Mouse (Mus musculus): ENCODE results near the gene Gm47791. TPM values are rescaled to one million over a fixed set of nuclear protein-coding genes. Genes with fewer than 3 reads are reported as not detected.

Gene Gm47791
- polyA plus RNA-seq, 1 experiment = not detected

- H3K27ac ChIP-seq (ENCODE audit: insufficient read depth, low read length) = no peak overlapping the region
- no peak overlapping the region for H3K4me3 ChIP-seq (ENCODE audit: insufficient read depth, low read length)
- no peak for TF ChIP-seq CTCF (IDR thresholded peaks at IDR 0.05; ENCODE audit: borderline replicate concordance, insufficient read depth, low read length)
- TF ChIP-seq POLR2A (IDR thresholded peaks at IDR 0.05; ENCODE audit: low read depth, low read length) = no peak
- H3K4me1 ChIP-seq (ENCODE audit: control insufficient read depth, insufficient read depth, low read length) = peaks cover 11% of the 10 kb centered on the region
Observed at GRCm38 (mm10) chr1:82791105-82791504, 20.1 kb upstream of the Gm47791 start.

DNA sequence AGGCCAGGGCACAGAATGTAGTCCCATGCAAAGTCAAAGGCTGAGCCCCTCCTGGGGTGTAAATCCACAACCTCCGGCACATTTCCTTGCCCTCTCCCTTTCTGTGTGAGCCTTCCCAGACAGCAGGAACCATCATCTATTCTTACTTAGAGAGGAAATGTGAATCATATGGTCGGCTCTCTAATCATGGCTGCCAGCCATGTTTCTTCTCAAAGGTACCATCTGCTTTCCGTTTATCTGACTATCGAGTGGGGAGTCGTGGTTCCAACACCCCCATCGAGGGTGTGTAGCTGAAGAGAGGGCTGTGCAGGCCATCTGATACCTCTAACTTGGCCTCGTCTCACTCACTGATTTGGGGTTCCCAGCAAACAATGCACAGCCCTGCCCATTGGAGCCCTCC, 17.0 kb upstream of the Gm47791 start:
- no peak for TF ChIP-seq POLR2A (IDR thresholded peaks at IDR 0.05; ENCODE audit: low read depth, low read length)
- no peak for TF ChIP-seq CTCF (IDR thresholded peaks at IDR 0.05; ENCODE audit: borderline replicate concordance, insufficient read depth, low read length)
- no peak overlapping the region for H3K4me3 ChIP-seq (ENCODE audit: insufficient read depth, low read length)
- H3K27ac ChIP-seq (ENCODE audit: insufficient read depth, low read length) = peak overlapping the region; percentile 12; the same call in 1 of the 2 replicates
- 0 out of 2 replicates have a peak, but pooled peaks cover 3% of the 10 kb centered on the region for H3K4me1 ChIP-seq (ENCODE audit: control insufficient read depth, insufficient read depth, low read length)

GRCm38 (mm10) chr1:82787414-82787813, 16.4 kb upstream of the Gm47791 start:
- Histone ChIP-seq H3K4me1 (ENCODE audit: control insufficient read depth, insufficient read depth, low read length) (no peaks in the 10 kb centered on the region), H3K4me3 (ENCODE audit: insufficient read depth, low read length) (no peak overlapping the region), H3K27ac (ENCODE audit: insufficient read depth, low read length) (peak overlapping the region; percentile 12; the same call in 1 of the 2 replicates)
- TF ChIP-seq POLR2A (IDR thresholded peaks at IDR 0.05; ENCODE audit: low read depth, low read length) (no peak), CTCF (IDR thresholded peaks at IDR 0.05; ENCODE audit: borderline replicate concordance, insufficient read depth, low read length) (peak; percentile 43; the same call in 1 of the 2 replicates)

DNA sequence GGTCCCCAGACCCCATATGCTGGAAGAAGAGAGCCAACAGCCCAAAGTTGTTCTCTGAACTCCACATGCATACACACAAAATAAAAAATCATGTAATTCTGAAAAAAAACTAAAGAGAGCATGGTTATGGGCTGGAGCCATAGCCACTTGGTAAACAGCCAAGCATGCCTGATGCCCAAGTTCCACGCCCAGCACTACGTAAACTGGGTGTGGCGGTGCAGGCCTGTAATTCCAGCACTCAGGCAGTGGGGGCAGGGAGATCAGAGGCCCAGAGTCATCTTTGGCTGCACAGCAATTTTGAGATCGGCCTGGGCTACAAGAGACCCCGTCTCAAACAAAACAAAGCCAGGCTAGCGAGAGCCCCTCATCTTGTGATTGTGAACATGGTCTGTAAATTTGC, 14.5 kb upstream of the Gm47791 start:
- Histone ChIP-seq H3K4me1 (ENCODE audit: control insufficient read depth, insufficient read depth, low read length) (no peaks in the 10 kb centered on the region), H3K4me3 (ENCODE audit: insufficient read depth, low read length) (no peak overlapping the region), H3K27ac (ENCODE audit: insufficient read depth, low read length) (no peak overlapping the region)
- no peak for TF ChIP-seq CTCF (IDR thresholded peaks at IDR 0.05; ENCODE audit: borderline replicate concordance, insufficient read depth, low read length)
- no peak for TF ChIP-seq POLR2A (IDR thresholded peaks at IDR 0.05; ENCODE audit: low read depth, low read length)

DNA sequence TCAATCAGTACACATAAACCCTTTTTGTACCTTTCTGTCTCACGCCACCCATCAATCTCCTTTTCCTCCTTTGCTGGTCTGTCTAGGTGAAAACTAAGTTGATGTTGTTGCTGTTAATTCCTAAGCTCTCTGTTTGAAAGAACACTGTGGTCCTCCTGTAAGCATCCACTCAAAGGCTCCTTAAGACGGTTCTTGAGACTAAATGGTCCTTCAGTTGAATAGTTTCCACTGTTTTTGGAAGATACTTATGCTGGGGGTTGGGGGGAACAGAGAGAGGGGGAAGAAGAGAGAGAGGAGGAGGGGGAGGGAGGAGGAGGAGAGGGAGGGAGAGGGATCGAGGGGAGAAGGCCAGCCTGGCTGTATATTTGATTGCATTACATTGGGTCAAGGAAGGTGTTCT, 12.5 kb upstream of the Gm47791 start:
- no peak overlapping the region for H3K27ac ChIP-seq (ENCODE audit: insufficient read depth, low read length)
- H3K4me3 ChIP-seq (ENCODE audit: insufficient read depth, low read length) = no peak overlapping the region
- TF ChIP-seq POLR2A (IDR thresholded peaks at IDR 0.05; ENCODE audit: low read depth, low read length) = no peak
- no peak for TF ChIP-seq CTCF (IDR thresholded peaks at IDR 0.05; ENCODE audit: borderline replicate concordance, insufficient read depth, low read length)
- H3K4me1 ChIP-seq (ENCODE audit: control insufficient read depth, insufficient read depth, low read length) = no peaks in the 10 kb centered on the region

DNA sequence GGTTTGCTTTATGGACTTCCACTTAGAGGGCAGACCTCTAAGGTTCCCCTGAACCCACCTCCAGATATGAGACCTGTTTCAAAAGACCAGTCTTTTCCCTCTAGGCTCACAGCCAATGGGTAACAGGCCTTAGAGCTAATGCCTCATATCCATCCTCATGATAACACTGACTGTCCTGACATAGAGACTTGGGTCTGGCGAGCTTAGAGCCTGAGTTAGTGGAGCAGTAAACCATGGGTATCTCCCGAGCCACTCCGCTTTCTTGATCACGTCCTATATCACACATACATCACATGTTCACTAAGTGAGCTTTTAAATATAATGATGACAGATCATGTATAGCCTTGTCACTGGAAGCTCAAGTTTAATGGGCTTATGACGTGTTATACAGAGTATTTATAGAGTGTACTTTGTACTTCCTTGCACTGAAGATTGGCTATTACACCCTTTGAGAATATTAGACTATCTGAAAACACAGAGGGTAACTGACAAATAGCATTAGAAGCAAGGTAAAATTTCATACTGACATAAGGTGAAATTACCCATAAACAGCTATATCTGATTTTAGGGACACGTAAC, 8.4 kb upstream of the Gm47791 start:
- no peak overlapping the region for H3K4me3 ChIP-seq (ENCODE audit: insufficient read depth, low read length)
- H3K4me1 ChIP-seq (ENCODE audit: control insufficient read depth, insufficient read depth, low read length) = no peaks in the 10 kb centered on the region
- TF ChIP-seq CTCF (IDR thresholded peaks at IDR 0.05; ENCODE audit: borderline replicate concordance, insufficient read depth, low read length) (no peak), POLR2A (IDR thresholded peaks at IDR 0.05; ENCODE audit: low read depth, low read length) (no peak)
- H3K27ac ChIP-seq (ENCODE audit: insufficient read depth, low read length) = no peak overlapping the region

DNA sequence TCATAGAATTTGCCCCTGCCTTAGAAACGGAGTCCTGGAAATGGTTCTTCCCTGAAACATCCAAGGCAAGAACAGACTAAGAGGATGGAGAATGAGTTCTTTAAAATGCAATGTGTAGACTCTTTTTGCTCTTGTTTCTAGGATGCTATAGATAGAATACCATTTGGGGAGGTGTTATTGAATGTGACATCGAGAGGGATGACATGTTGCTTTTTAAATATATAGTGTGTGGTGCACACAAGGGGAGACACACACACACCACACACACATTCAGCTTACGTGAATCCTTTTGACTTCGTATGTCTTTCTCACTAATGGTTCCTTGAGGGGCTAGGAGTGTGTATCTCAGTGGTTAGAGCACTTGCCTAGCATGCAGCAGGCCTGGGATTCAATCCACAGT, 4.2 kb upstream of the Gm47791 start:
- Histone ChIP-seq H3K4me1 (ENCODE audit: control insufficient read depth, insufficient read depth, low read length) (no peaks in the 10 kb centered on the region), H3K4me3 (ENCODE audit: insufficient read depth, low read length) (no peak overlapping the region), H3K27ac (ENCODE audit: insufficient read depth, low read length) (no peak overlapping the region)
- TF ChIP-seq POLR2A (IDR thresholded peaks at IDR 0.05; ENCODE audit: low read depth, low read length) (no peak), CTCF (IDR thresholded peaks at IDR 0.05; ENCODE audit: borderline replicate concordance, insufficient read depth, low read length) (no peak)

GRCm38 (mm10) chr1:82773208-82773607, 2.2 kb upstream of the Gm47791 start:
- Histone ChIP-seq H3K4me1 (ENCODE audit: control insufficient read depth, insufficient read depth, low read length) (no peaks in the 10 kb centered on the region), H3K4me3 (ENCODE audit: insufficient read depth, low read length) (no peak overlapping the region), H3K27ac (ENCODE audit: insufficient read depth, low read length) (no peak overlapping the region)
- TF ChIP-seq CTCF (IDR thresholded peaks at IDR 0.05; ENCODE audit: borderline replicate concordance, insufficient read depth, low read length) (no peak), POLR2A (IDR thresholded peaks at IDR 0.05; ENCODE audit: low read depth, low read length) (no peak)

DNA sequence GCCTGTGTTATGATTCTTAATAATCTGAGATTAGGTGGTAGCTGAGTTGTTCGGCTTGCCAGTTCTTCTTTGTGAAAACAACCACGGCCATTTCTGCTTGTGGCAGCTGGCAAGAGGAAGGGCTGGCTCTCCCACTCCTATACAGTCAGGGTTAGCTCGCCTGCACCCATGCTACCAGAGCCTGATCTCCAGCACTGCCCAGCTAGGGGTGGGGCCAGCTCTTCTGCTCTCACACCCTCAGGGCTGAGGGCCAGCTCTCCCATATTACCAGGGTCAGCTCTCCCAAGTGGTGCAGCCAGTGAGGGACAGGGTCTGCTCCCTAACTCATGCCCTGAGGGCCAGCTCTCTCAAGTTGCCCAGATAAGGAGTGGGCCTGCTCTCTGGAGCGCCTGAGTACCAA, 1.4 kb upstream of the Gm47791 start:
- no peak overlapping the region for H3K4me3 ChIP-seq (ENCODE audit: insufficient read depth, low read length)
- no peak for TF ChIP-seq CTCF (IDR thresholded peaks at IDR 0.05; ENCODE audit: borderline replicate concordance, insufficient read depth, low read length)
- TF ChIP-seq POLR2A (IDR thresholded peaks at IDR 0.05; ENCODE audit: low read depth, low read length) = no peak
- no peaks in the 10 kb centered on the region for H3K4me1 ChIP-seq (ENCODE audit: control insufficient read depth, insufficient read depth, low read length)
- H3K27ac ChIP-seq (ENCODE audit: insufficient read depth, low read length) = no peak overlapping the region

DNA sequence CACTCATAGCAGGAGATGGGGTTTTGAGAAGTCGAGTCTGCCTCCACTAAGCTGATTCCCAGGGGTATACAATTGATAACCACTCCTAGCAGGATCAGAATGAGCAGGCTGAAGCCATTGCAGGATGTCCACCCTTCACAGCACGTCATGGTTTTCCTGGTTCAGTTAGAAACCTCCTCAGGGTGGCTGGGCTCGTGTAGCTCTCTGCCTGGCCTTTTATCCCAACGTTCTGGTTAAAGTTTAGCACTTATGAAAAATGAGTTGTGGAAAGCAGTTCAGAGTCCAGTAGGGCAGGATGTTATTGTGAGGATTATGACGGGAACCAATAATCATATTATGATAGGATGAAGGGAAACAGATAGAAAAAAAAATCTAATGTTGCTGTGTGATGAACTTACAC, 2.8 kb downstream of the Gm47791 start, which contains the start of gene Tm4sf20:
Gene Tm4sf20, minus strand, starts transcription at position 193 of the 400 bp plus-strand sequence.
- Histone ChIP-seq H3K27ac (ENCODE audit: insufficient read depth, low read length) (no peak within 1 kb of the TSS), H3K4me3 (ENCODE audit: insufficient read depth, low read length) (no peak within 1 kb of the TSS), H3K4me1 (ENCODE audit: control insufficient read depth, insufficient read depth, low read length) (no peaks in the 10 kb centered on the region)
- TF ChIP-seq CTCF (IDR thresholded peaks at IDR 0.05; ENCODE audit: borderline replicate concordance, insufficient read depth, low read length) (no peak), POLR2A (IDR thresholded peaks at IDR 0.05; ENCODE audit: low read depth, low read length) (no peak)
